Comparison of ENCODE assay signal across 8 mouse cellular contexts in the genomic region with DNA sequence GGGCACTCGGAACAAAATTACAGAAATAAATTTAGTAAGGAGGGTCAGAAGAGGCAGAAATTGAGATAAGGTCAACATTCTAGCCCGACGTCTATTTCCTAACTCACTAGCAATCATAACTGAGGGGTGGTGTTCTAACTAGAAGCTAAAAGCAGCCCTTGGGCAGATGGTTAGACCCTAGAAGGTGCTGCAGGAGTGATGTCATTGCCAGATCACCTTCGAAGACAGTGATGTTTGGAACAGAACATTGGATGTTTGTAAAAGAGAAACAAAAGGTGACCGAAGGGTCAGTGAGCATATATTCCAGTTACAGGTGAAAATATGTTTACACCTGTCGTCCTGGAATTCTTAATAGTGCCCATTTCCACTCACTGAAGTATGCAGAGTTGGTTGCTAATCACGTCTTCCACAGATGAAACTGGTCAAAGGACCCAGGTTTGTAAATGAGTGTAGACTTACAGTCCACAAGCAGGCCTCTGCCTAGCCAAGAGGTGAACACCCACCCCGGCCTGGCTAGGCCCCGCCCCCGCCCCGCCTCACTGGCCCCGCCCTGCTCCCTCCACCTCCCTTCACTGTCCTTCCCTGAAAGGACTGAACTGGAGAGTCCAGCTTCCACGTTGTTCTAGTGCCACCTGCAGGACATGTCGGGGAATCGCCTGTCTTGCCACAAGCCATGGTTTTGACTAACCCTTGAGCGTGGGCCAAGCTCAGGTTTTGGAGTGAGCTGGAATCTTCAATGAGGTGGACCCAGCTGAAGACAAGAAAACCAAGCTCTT. TPM values are rescaled to one million over a fixed set of nuclear protein-coding genes. Genes with fewer than 3 reads are reported as not detected.
A peak's percentile ranks its signal among the peaks of the same experiment; 100 is the strongest.
DNase-seq lines count a peak whose midpoint lies in the region; ATAC-seq lines count a peak whose summit lies in the region.

No protein-coding gene starts in this region.

- peak; percentile 96 for DNase-seq in R1 (ENCODE audit: low read depth, low spot score)
- DNase-seq in cerebellum, postnatal 25 days = peak; percentile 89 to 94
- peak; percentile 72 to 81 for DNase-seq in frontal cortex, postnatal 25 days (ENCODE audit: low spot score in 2 of 2)
- peak; percentile 95 for DNase-seq in hindbrain, embryonic 14.5 days (ENCODE audit: low spot score)
- peak; percentile 69 to 87 for DNase-seq in layer of hippocampus, postnatal 25 days (ENCODE audit: extremely low spot score in 1 of 2, low spot score in 1 of 2)
- peak; percentile 89 for DNase-seq in lung, postnatal 14 days
- peak; percentile 93 for DNase-seq in retina, postnatal 1 day
- DNase-seq in thymus, postnatal 4 days = peak; percentile 88

- H3K36me3 ChIP-seq in hindbrain, embryonic 14.5 days (replicated peaks; ENCODE audit: control insufficient read depth, insufficient read depth) = no peaks in the 10 kb centered on the region

- peak; percentile 91 for ATAC-seq in hindbrain, embryonic 14.5 days (ENCODE audit: low FRiP score)

- H3K4me2 ChIP-seq in hindbrain, embryonic 14.5 days (replicated peaks) = no peak overlapping the region

- H3K27me3 ChIP-seq in hindbrain, embryonic 14.5 days (ENCODE audit: control insufficient read depth, insufficient read depth, low read length) = no peaks in the 10 kb centered on the region

- no peak overlapping the region for H3K27ac ChIP-seq in hindbrain, embryonic 14.5 days

- H3K9me3 ChIP-seq in hindbrain, embryonic 14.5 days (ENCODE audit: control insufficient read depth, low read length) = no peaks in the 10 kb centered on the region

- WGBS in hindbrain, embryonic 14.5 days = 32% methylated on average over 16 of the region's 16 CpGs

- H3K4me1 ChIP-seq in hindbrain, embryonic 14.5 days (replicated peaks; ENCODE audit: control insufficient read depth, insufficient read depth, low read length) = no peaks in the 10 kb centered on the region

- no peak overlapping the region for H3K4me3 ChIP-seq in hindbrain, embryonic 14.5 days (replicated peaks; ENCODE audit: low read length)

- H3K9ac ChIP-seq in hindbrain, embryonic 14.5 days = no peak overlapping the region

RNA-seq across cellular contexts. Expression of gene Ube2q2, which starts 38.4 kb away (rescaled TPM):
- polyA plus RNA-seq in hindbrain, embryonic 14.5 days (2014; fragmentation: Nextera tagmentation; extraction: Ambion mirVana) = 49.8 and 52.2 TPM in 2 replicates
- 10 to 100 TPM; 56.0 to 57.2 TPM for total RNA-seq in layer of hippocampus, postnatal 25 days (2021)
